Mouse (Mus musculus): ENCODE measurements at regions not wholly inside any gene's neighbourhood (a gene's known extent, or its start where the extent isn't known, plus 50 kb on each side); places are given as distances from the start of the nearest gene placed in this dataset.

- no peak for TF ChIP-seq CTCF (IDR thresholded peaks at IDR 0.05; ENCODE audit: low read depth)
- H3K9me3 ChIP-seq (ENCODE audit: low read length) = no peaks in the 10 kb centered on the region
- H3K4me2 ChIP-seq (ENCODE audit: low read depth, low read length) = no peak overlapping the region
- H3K4me3 ChIP-seq (ENCODE audit: low read length) = no peak overlapping the region
- no peak for ATAC-seq
- no peaks in the 10 kb centered on the region for H3K36me3 ChIP-seq (ENCODE audit: insufficient read depth, low read length)
- no peaks in the 10 kb centered on the region for H3K27me3 ChIP-seq (ENCODE audit: insufficient read depth, low read length)
- no peak overlapping the region for H3K9ac ChIP-seq (replicated peaks; ENCODE audit: low read length)
- DNase-seq (ENCODE audit: low spot score) = peak; percentile 26
- no peak overlapping the region for H3K27ac ChIP-seq
- H3K4me1 ChIP-seq (ENCODE audit: insufficient read depth, low read length) = no peaks in the 10 kb centered on the region
- 63% methylated on average over 5 of the region's 5 CpGs for WGBS
Observed at GRCm38 (mm10) chr5:4273001-4273400, 80.8 kb downstream of the Mterf1b start.

- no peak for ATAC-seq
- Histone ChIP-seq H3K4me3 (ENCODE audit: low read length) (no peak overlapping the region), H3K36me3 (ENCODE audit: insufficient read depth, low read length) (no peaks in the 10 kb centered on the region), H3K27ac (no peak overlapping the region), H3K4me1 (ENCODE audit: insufficient read depth, low read length) (no peaks in the 10 kb centered on the region), H3K27me3 (ENCODE audit: insufficient read depth, low read length) (no peaks in the 10 kb centered on the region), H3K9me3 (ENCODE audit: low read length) (no peaks in the 10 kb centered on the region), H3K4me2 (ENCODE audit: low read depth, low read length) (no peak overlapping the region), H3K9ac (replicated peaks; ENCODE audit: low read length) (no peak overlapping the region)
- TF ChIP-seq CTCF (IDR thresholded peaks at IDR 0.05; ENCODE audit: low read depth) = no peak
- DNase-seq (ENCODE audit: low spot score) = no peak
- 5% methylated on average over 4 of the region's 4 CpGs for WGBS
Observed at GRCm38 (mm10) chr5:4303616-4304015, 111.4 kb downstream of the Mterf1b start.

- Histone ChIP-seq H3K27ac (no peak overlapping the region), H3K4me3 (ENCODE audit: low read length) (no peak overlapping the region), H3K36me3 (ENCODE audit: insufficient read depth, low read length) (no peaks in the 10 kb centered on the region), H3K27me3 (ENCODE audit: insufficient read depth, low read length) (no peaks in the 10 kb centered on the region), H3K4me2 (ENCODE audit: low read depth, low read length) (no peak overlapping the region), H3K4me1 (ENCODE audit: insufficient read depth, low read length) (no peaks in the 10 kb centered on the region), H3K9me3 (ENCODE audit: low read length) (no peaks in the 10 kb centered on the region), H3K9ac (replicated peaks; ENCODE audit: low read length) (no peak overlapping the region)
- WGBS = 50% methylated on average over 5 of the region's 5 CpGs
- no peak for TF ChIP-seq CTCF (IDR thresholded peaks at IDR 0.05; ENCODE audit: low read depth)
- DNase-seq (ENCODE audit: low spot score) (no peak), ATAC-seq (no peak)
Observed at GRCm38 (mm10) chr5:4304201-4304600, 112.0 kb downstream of the Mterf1b start.

GRCm38 (mm10) chr5:4308514-4308913 lies 116.3 kb downstream of the Mterf1b start:
- DNase-seq (ENCODE audit: low spot score) (no peak), ATAC-seq (no peak)

GRCm38 (mm10) chr5:4311169-4311568 lies 119.0 kb downstream of the Mterf1b start:
- H3K9me3 ChIP-seq (ENCODE audit: low read length) = no peaks in the 10 kb centered on the region
- no peaks in the 10 kb centered on the region for H3K36me3 ChIP-seq (ENCODE audit: insufficient read depth, low read length)
- DNase-seq (ENCODE audit: low spot score) = no peak
- no peaks in the 10 kb centered on the region for H3K4me1 ChIP-seq (ENCODE audit: insufficient read depth, low read length)
- H3K4me2 ChIP-seq (ENCODE audit: low read depth, low read length) = no peak overlapping the region
- H3K27me3 ChIP-seq (ENCODE audit: insufficient read depth, low read length) = no peaks in the 10 kb centered on the region
- ATAC-seq = no peak
- H3K9ac ChIP-seq (replicated peaks; ENCODE audit: low read length) = no peak overlapping the region
- no peak overlapping the region for H3K4me3 ChIP-seq (ENCODE audit: low read length)
- TF ChIP-seq CTCF (IDR thresholded peaks at IDR 0.05; ENCODE audit: low read depth) = no peak
- WGBS = 79% methylated on average over 4 of the region's 4 CpGs
- H3K27ac ChIP-seq = no peak overlapping the region

More at GRCm38 (mm10) chr5:4308514-4308913, 116.3 kb downstream of the Mterf1b start:
- Histone ChIP-seq H3K4me2 (ENCODE audit: low read depth, low read length) (no peak overlapping the region), H3K9me3 (ENCODE audit: low read length) (no peaks in the 10 kb centered on the region), H3K4me3 (ENCODE audit: low read length) (no peak overlapping the region), H3K36me3 (ENCODE audit: insufficient read depth, low read length) (no peaks in the 10 kb centered on the region), H3K9ac (replicated peaks; ENCODE audit: low read length) (no peak overlapping the region), H3K4me1 (ENCODE audit: insufficient read depth, low read length) (no peaks in the 10 kb centered on the region), H3K27ac (no peak overlapping the region), H3K27me3 (ENCODE audit: insufficient read depth, low read length) (no peaks in the 10 kb centered on the region)
- no peak for TF ChIP-seq CTCF (IDR thresholded peaks at IDR 0.05; ENCODE audit: low read depth)
- 77% methylated on average over 5 of the region's 5 CpGs for WGBS

GRCm38 (mm10) chr5:4311599-4311998 lies 119.4 kb downstream of the Mterf1b start:
- Histone ChIP-seq H3K36me3 (ENCODE audit: insufficient read depth, low read length) (no peaks in the 10 kb centered on the region), H3K4me1 (ENCODE audit: insufficient read depth, low read length) (no peaks in the 10 kb centered on the region), H3K4me3 (ENCODE audit: low read length) (no peak overlapping the region), H3K27ac (no peak overlapping the region), H3K9me3 (ENCODE audit: low read length) (no peaks in the 10 kb centered on the region), H3K9ac (replicated peaks; ENCODE audit: low read length) (no peak overlapping the region), H3K4me2 (ENCODE audit: low read depth, low read length) (no peak overlapping the region), H3K27me3 (ENCODE audit: insufficient read depth, low read length) (no peaks in the 10 kb centered on the region)
- 59% methylated on average over 4 of the region's 4 CpGs for WGBS
- DNase-seq (ENCODE audit: low spot score) (peak; percentile 16), ATAC-seq (no peak)
- TF ChIP-seq CTCF (IDR thresholded peaks at IDR 0.05; ENCODE audit: low read depth) = no peak

GRCm38 (mm10) chr5:4312675-4313074 lies 120.5 kb downstream of the Mterf1b start:
- no peak overlapping the region for H3K4me2 ChIP-seq (ENCODE audit: low read depth, low read length)
- no peaks in the 10 kb centered on the region for H3K36me3 ChIP-seq (ENCODE audit: insufficient read depth, low read length)
- no peak for TF ChIP-seq CTCF (IDR thresholded peaks at IDR 0.05; ENCODE audit: low read depth)
- H3K9ac ChIP-seq (replicated peaks; ENCODE audit: low read length) = no peak overlapping the region
- H3K9me3 ChIP-seq (ENCODE audit: low read length) = no peaks in the 10 kb centered on the region
- no peak overlapping the region for H3K4me3 ChIP-seq (ENCODE audit: low read length)
- no peak for DNase-seq (ENCODE audit: low spot score)
- no peaks in the 10 kb centered on the region for H3K4me1 ChIP-seq (ENCODE audit: insufficient read depth, low read length)
- H3K27me3 ChIP-seq (ENCODE audit: insufficient read depth, low read length) = no peaks in the 10 kb centered on the region
- no peak for ATAC-seq
- 56% methylated on average over 14 of the region's 14 CpGs for WGBS
- no peak overlapping the region for H3K27ac ChIP-seq
